Mouse (Mus musculus) kidney, embryonic 16.5 days (tissue): ENCODE results near the gene Ccm2. TPM values are rescaled to one million over a fixed set of nuclear protein-coding genes. Genes with fewer than 3 reads are reported as not detected.

Experiments used
- ATAC-seq: fragments of 200-750 bp; cut with Nextera tagmentation; 2 replicates; pipeline ENCODE4 v1.8.0; 2017; ENCODE audit warnings: moderate TSS enrichment; ENCODE audit not compliant: low FRiP score, low TSS enrichment
- H3K27ac ChIP-seq: fragments of 300-500 bp; sonication (generic); 2 replicates; pipeline ENCODE4 v1.5.1; 2014; ENCODE audit warnings: low read length
- H3K27me3 ChIP-seq: fragments of 300-500 bp; sonication (generic); 2 replicates; pipeline ENCODE4 v1.6.1; 2014; ENCODE audit warnings: low read length, control low read depth, mixed read lengths; ENCODE audit not compliant: insufficient read depth
- H3K36me3 ChIP-seq: fragments of 300-500 bp; sonication (generic); 2 replicates; pipeline ENCODE4 v1.6.1; 2014; ENCODE audit warnings: low read length, control low read depth, mixed read lengths; ENCODE audit not compliant: insufficient read depth
- H3K4me1 ChIP-seq: fragments of 300-500 bp; sonication (generic); 2 replicates; pipeline ENCODE4 v1.6.1; 2014; ENCODE audit warnings: low read length, control low read depth, mixed read lengths; ENCODE audit not compliant: insufficient read depth
- H3K4me2 ChIP-seq: fragments of 300-500 bp; sonication (generic); replicated peaks from 2 replicates; pipeline ENCODE4 v1.6.1; 2014; ENCODE audit warnings: low read depth, low read length
- H3K4me3 ChIP-seq: fragments of 300-500 bp; sonication (generic); 2 replicates; pipeline ENCODE4 v1.5.1; 2014; ENCODE audit warnings: mild to moderate bottlenecking, low read length
- H3K9ac ChIP-seq: fragments of 300-500 bp; sonication (generic); replicated peaks from 2 replicates; pipeline ENCODE4 v1.6.1; 2014; ENCODE audit warnings: low read length
- H3K9me3 ChIP-seq: fragments of 300-500 bp; sonication (generic); 2 replicates; pipeline ENCODE4 v1.6.1; 2016; ENCODE audit warnings: low read length, control low read depth
- WGBS: fragments of 180-500 bp; shearing (Covaris S2); extraction: QIAGEN DNeasy Blood & Tissue Kit; methylation state at CpG from one replicate; pipeline ENCODE4 v1.1.7; 2014; 5-methylcytosine and 5-hydroxymethylcytosine counted together
- polyA plus RNA-seq: library from polyadenylated mRNA; unstranded; fragments of >200 nt; fragmentation: Nextera tagmentation; extraction: Ambion mirVana; gene quantifications from 2 replicates; pipeline ENCODE4 v1.2.1, GENCODE M21; 2015

Ccm2 gene
- polyA plus RNA-seq, 1 experiment from 2014 or later, result 93.3 TPM

DNA sequence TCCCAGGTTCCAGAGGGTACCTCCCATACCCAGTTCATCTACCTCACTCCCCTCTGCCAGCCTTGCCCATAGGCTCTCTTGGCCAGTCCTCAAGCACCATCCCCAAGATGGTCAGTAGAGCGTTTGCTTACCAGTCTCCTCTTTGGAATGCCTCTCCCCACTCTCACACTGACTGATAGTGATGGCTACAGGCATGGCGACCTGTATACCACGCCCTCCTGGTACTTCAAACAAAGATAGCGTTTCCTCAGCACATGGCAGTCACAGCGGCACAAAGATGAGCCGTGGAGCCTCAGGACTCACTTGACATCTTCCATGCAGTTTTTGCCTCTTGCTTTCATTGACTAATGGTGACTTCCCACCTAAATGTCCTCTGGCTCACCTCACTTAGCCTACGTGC is 43.2 kb downstream of the Ccm2 start:
- peaks cover 65% of the 10 kb centered on the region for H3K36me3 ChIP-seq

GRCm38 (mm10) chr11:6590933-6591675 is 44.4 kb downstream of the Ccm2 start:
- Histone ChIP-seq H3K4me2 (no peak overlapping the region), H3K27ac (no peak overlapping the region), H3K27me3 (no peaks in the 10 kb centered on the region), H3K9ac (no peak overlapping the region), H3K36me3 (peaks cover 69% of the 10 kb centered on the region), H3K4me1 (no peaks in the 10 kb centered on the region), H3K9me3 (no peaks in the 10 kb centered on the region), H3K4me3 (no peak overlapping the region)
- no peak for ATAC-seq
- WGBS, result 88% methylated on average over 10 of the region's 10 CpGs

More for the DNA sequence above, 43.2 kb downstream of the Ccm2 start:
- 91% methylated on average over 7 of the region's 7 CpGs for WGBS
- Histone ChIP-seq H3K4me2 (no peak overlapping the region), H3K9ac (no peak overlapping the region), H3K4me1 (no peaks in the 10 kb centered on the region), H3K27me3 (no peaks in the 10 kb centered on the region), H3K9me3 (no peaks in the 10 kb centered on the region), H3K27ac (no peak overlapping the region), H3K4me3 (no peak overlapping the region)
- no peak for ATAC-seq

DNA sequence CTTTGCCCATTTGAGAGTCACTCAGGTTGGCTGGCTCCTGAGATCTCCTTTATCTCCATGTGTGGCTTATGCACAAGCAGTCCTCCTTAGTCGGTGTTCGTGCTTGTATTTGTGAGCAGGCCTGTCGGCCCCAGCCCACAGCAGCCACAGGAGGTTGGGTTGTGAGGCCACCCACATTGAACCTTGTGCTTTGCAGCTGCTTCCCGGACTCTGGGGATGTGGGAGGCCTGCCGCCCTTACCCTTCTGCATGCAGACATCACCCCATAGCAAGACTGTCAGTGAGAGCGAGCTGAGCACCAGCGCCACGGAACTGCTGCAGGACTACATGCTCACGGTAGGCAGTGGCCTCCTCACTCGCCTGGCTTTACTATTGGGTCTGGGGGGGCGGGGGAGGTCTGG is 46.7 kb downstream of the Ccm2 start:
- Histone ChIP-seq H3K36me3 (peaks cover 74% of the 10 kb centered on the region), H3K4me3 (no peak overlapping the region), H3K4me2 (no peak overlapping the region), H3K27ac (no peak overlapping the region), H3K9me3 (no peaks in the 10 kb centered on the region), H3K4me1 (no peaks in the 10 kb centered on the region), H3K9ac (no peak overlapping the region), H3K27me3 (no peaks in the 10 kb centered on the region)
- ATAC-seq, result no peak
- WGBS, result 80% methylated on average over 11 of the region's 11 CpGs

- Histone ChIP-seq H3K27ac (no peak overlapping the region), H3K9ac (no peak overlapping the region), H3K4me1 (0 out of 2 replicates have a peak, but pooled peaks cover 5% of the 10 kb centered on the region), H3K27me3 (no peaks in the 10 kb centered on the region), H3K4me2 (no peak overlapping the region), H3K36me3 (peaks cover 64% of the 10 kb centered on the region), H3K9me3 (no peaks in the 10 kb centered on the region), H3K4me3 (no peak overlapping the region)
- no peak for ATAC-seq
- 78% methylated on average over 6 of the region's 6 CpGs for WGBS
Measured at GRCm38 (mm10) chr11:6594845-6595244, 48.2 kb downstream of the Ccm2 start.

- Histone ChIP-seq H3K4me3 (no peak overlapping the region), H3K9ac (no peak overlapping the region), H3K4me2 (no peak overlapping the region), H3K27ac (no peak overlapping the region), H3K36me3 (peaks cover 60% of the 10 kb centered on the region), H3K9me3 (no peaks in the 10 kb centered on the region), H3K27me3 (no peaks in the 10 kb centered on the region), H3K4me1 (0 out of 2 replicates have a peak, but pooled peaks cover 5% of the 10 kb centered on the region)
- no peak for ATAC-seq
- 82% methylated on average over 5 of the region's 5 CpGs for WGBS
Measured at GRCm38 (mm10) chr11:6595339-6595738, 48.7 kb downstream of the Ccm2 start.

- H3K4me1 ChIP-seq, result 0 out of 2 replicates have a peak, but pooled peaks cover 5% of the 10 kb centered on the region
- H3K9me3 ChIP-seq, result no peaks in the 10 kb centered on the region
- no peak for ATAC-seq
- H3K9ac ChIP-seq, result no peak overlapping the region
- no peak overlapping the region for H3K27ac ChIP-seq
- no peak overlapping the region for H3K4me2 ChIP-seq
- H3K4me3 ChIP-seq, result no peak overlapping the region
- 95% methylated on average over 6 of the region's 6 CpGs for WGBS
- no peaks in the 10 kb centered on the region for H3K27me3 ChIP-seq
- peaks cover 52% of the 10 kb centered on the region for H3K36me3 ChIP-seq
Measured at GRCm38 (mm10) chr11:6596205-6596604, 49.5 kb downstream of the Ccm2 start.

DNA sequence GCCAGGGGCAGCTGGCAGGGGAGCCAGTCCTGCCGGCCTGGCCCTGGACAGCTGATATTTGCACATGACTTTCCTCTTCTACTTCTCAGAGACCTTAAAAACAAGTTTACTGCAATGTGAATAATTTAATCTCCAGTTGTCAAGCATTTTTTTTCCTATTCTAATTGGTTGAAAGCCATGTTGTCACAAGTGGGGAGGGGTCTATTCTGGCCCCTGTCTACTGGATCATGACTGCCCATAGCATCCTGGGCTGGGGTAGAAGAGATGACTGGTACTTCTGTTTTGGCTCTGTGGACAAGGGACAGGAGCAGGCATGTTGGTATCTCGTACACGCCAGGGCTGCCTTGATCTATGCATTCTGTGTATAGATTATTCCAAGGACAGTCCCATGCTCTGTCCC is 49.9 kb downstream of the Ccm2 start:
- ATAC-seq, result no peak
- H3K9me3 ChIP-seq, result no peaks in the 10 kb centered on the region
- H3K4me2 ChIP-seq, result no peak overlapping the region
- H3K9ac ChIP-seq, result no peak overlapping the region
- 76% methylated on average over 3 of the region's 3 CpGs for whole genome bisulfite sequencing
- H3K27me3 ChIP-seq, result no peaks in the 10 kb centered on the region
- no peak overlapping the region for H3K27ac ChIP-seq
- H3K4me1 ChIP-seq, result 0 out of 2 replicates have a peak, but pooled peaks cover 5% of the 10 kb centered on the region
- no peak overlapping the region for H3K4me3 ChIP-seq
- peaks cover 52% of the 10 kb centered on the region for H3K36me3 ChIP-seq

DNA sequence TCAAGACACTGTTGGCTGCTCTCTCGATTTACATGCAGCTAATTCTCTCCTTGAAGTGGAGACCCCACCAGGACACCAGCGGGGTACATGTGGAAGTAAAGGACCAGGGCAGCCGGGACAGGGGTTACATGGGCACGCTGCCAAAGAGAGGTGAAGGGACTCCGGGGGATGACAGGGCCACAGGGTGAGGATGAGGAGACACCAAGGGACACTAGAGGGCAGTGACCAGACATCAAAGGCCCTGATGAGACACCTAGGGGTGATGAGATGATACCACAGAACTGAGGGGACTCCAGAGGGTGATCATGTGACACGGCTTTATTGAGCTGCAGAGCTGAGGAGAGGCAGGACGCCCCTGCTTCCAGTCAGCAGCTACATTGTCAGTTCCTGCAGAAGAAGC is 50.8 kb downstream of the Ccm2 start:
- peaks cover 5% of the 10 kb centered on the region; the same call in 1 of the 2 replicates for H3K4me1 ChIP-seq
- H3K4me3 ChIP-seq, result no peak overlapping the region
- peaks cover 45% of the 10 kb centered on the region for H3K36me3 ChIP-seq
- no peaks in the 10 kb centered on the region for H3K27me3 ChIP-seq
- no peak for ATAC-seq
- WGBS, result 67% methylated on average over 7 of the region's 7 CpGs
- no peaks in the 10 kb centered on the region for H3K9me3 ChIP-seq
- H3K9ac ChIP-seq, result no peak overlapping the region
- no peak overlapping the region for H3K27ac ChIP-seq
- H3K4me2 ChIP-seq, result no peak overlapping the region

GRCm38 (mm10) chr11:6598191-6598889 is 51.7 kb downstream of the Ccm2 start:
- Histone ChIP-seq H3K4me2 (no peak overlapping the region), H3K27me3 (no peaks in the 10 kb centered on the region), H3K4me1 (peaks cover 5% of the 10 kb centered on the region; the same call in 1 of the 2 replicates), H3K4me3 (no peak overlapping the region), H3K36me3 (peaks cover 37% of the 10 kb centered on the region), H3K9me3 (no peaks in the 10 kb centered on the region), H3K9ac (no peak overlapping the region), H3K27ac (no peak overlapping the region)
- 56% methylated on average over 19 of the region's 19 CpGs for WGBS
- no peak for ATAC-seq
